Mouse (Mus musculus) CH12F3 (cell line): Measurements from ENCODE around the gene Cox18.

Experiments used
- in situ Hi-C: fragments of 300-500 bp; cut with MboI; formaldehyde crosslinking; loops from 2 replicates; pipeline ENCODE4 v1.14.3; 2020; ENCODE audit warnings: low sequenced_read_pairs

The Cox18 gene

GRCm38 (mm10) chr5:90182782-90183181, 41.0 kb downstream of the Cox18 start:
- in situ Hi-C loops = loop anchor here (25.0 kb wide), 1 partner anchor 1395 kb away; no protein-coding TSS in a partner anchor

- in situ Hi-C loops = loop anchor here (25.0 kb wide), 1 partner anchor 1392 kb away; no protein-coding TSS in a partner anchor
Observed at GRCm38 (mm10) chr5:90179094-90179493, 44.7 kb downstream of the Cox18 start.

- in situ Hi-C loops = loop anchor here (25.0 kb wide), 1 partner anchor 1391 kb away; no protein-coding TSS in a partner anchor
Observed at GRCm38 (mm10) chr5:90178116-90178515, 45.7 kb downstream of the Cox18 start.
